12 mouse cellular contexts compared by ENCODE assay signal in genomic region chr9:88366308-88366707, GRCm38 (mm10). TPM values are rescaled to one million over a fixed set of nuclear protein-coding genes. Genes with fewer than 3 reads are reported as not detected.
DNase-seq lines count a peak whose midpoint lies in the region; ATAC-seq and TF ChIP-seq lines count a peak whose summit lies in the region.
"Had no signal": no experiment of that assay in that cellular context is flagged by ENCODE, and none has a peak within 500 bp of the region (broad histone marks: within the 10 kb centered on the region; RNA-seq: fewer than 3 reads in every experiment).

No protein-coding gene starts in this region.

- no peak overlapping the region for H3K4me3 ChIP-seq in cerebellum, adult 2 months (replicated peaks; ENCODE audit: insufficient read depth, low read depth, low read length)
- no peak overlapping the region for H3K4me3 ChIP-seq in liver, adult 2 months (ENCODE audit: insufficient read depth, low read depth, low read length)
- H3K4me3 ChIP-seq in liver, embryonic 12.5 days: no peak overlapping the region
- H3K4me3 ChIP-seq: erythroblast, embryonic 14.5 days; gastrocnemius, adult 2 months; heart, embryonic 15.5 days had no signal

- no peak for ATAC-seq in cerebellum, adult (ENCODE audit: insufficient number of reproducible peaks, low FRiP score, low TSS enrichment)
- no peak for ATAC-seq in liver, embryonic 12.5 days

- peaks cover 13% of the 10 kb centered on the region for H3K4me1 ChIP-seq in cerebellum, adult 2 months (ENCODE audit: control insufficient read depth, insufficient read depth, low read length)
- peaks cover 7% of the 10 kb centered on the region for H3K4me1 ChIP-seq in liver, adult 2 months (ENCODE audit: control insufficient read depth, insufficient read depth, low read length)
- H3K4me1 ChIP-seq in liver, embryonic 12.5 days: peaks cover 19% of the 10 kb centered on the region

- TF ChIP-seq CTCF in cerebellum, adult 2 months (IDR thresholded peaks at IDR 0.05; ENCODE audit: borderline replicate concordance, insufficient read depth, low read depth, low read length): peak; percentile 25; the same call in 1 of the 2 replicates
- peak; percentile 24; the same call in 1 of the 2 replicates for TF ChIP-seq CTCF in liver, adult 2 months (IDR thresholded peaks at IDR 0.05; ENCODE audit: low read depth, low read length)

- H3K27me3 ChIP-seq in cerebellum, adult 2 months (ENCODE audit: control insufficient read depth, insufficient read depth, low read length): no peaks in the 10 kb centered on the region
- no peaks in the 10 kb centered on the region for H3K27me3 ChIP-seq in liver, adult 2 months (ENCODE audit: control insufficient read depth, insufficient read depth, low read length)
- H3K27me3 ChIP-seq in liver, embryonic 12.5 days (replicated peaks): no peaks in the 10 kb centered on the region
- H3K27me3 ChIP-seq: heart, embryonic 15.5 days had no signal

- no peak overlapping the region for H3K27ac ChIP-seq in cerebellum, adult 2 months (ENCODE audit: insufficient read depth, low read length)
- H3K27ac ChIP-seq in liver, adult 2 months (replicated peaks; ENCODE audit: insufficient read depth, low read depth, low read length): no peak overlapping the region
- no peak overlapping the region for H3K27ac ChIP-seq in liver, embryonic 12.5 days
- H3K27ac ChIP-seq: gastrocnemius, adult 2 months; heart, embryonic 15.5 days had no signal

- no peaks in the 10 kb centered on the region for H3K9me3 ChIP-seq in liver, embryonic 12.5 days (replicated peaks)
- H3K9me3 ChIP-seq: heart, embryonic 15.5 days had no signal

- H3K36me3 ChIP-seq in liver, adult 2 months (ENCODE audit: control insufficient read depth, insufficient read depth, low read length): no peaks in the 10 kb centered on the region; the same call in 1 of the 2 replicates
- H3K36me3 ChIP-seq in liver, embryonic 12.5 days: no peaks in the 10 kb centered on the region

- WGBS in cerebellum, adult 2 months: 93% methylated on average over 4 of the region's 4 CpGs
- 83% methylated on average over 4 of the region's 4 CpGs for WGBS in liver, adult 2 months
- WGBS in liver, embryonic 12.5 days (ENCODE audit: insufficient replicate concordance): 68% methylated on average over 4 of the region's 4 CpGs

- no peak for DNase-seq in cerebellum, adult 2 months
- DNase-seq in liver, adult 2 months (ENCODE audit: extremely low read depth, low read depth, low spot score): no peak
- peak; percentile 53 for DNase-seq in T-cell, adult 2 months (ENCODE audit: low spot score)
- peak; percentile 36 to 64 for DNase-seq in thymus, adult 18-20 months
- no peak for DNase-seq in embryo, embryonic 10.5 days (ENCODE audit: low spot score)
- no peak for DNase-seq in embryo, embryonic 9.5 days (ENCODE audit: extremely low spot score)
- DNase-seq: gastrocnemius, adult 2 months; layer of hippocampus, postnatal 36 days had no signal

- H3K9ac ChIP-seq in liver, adult 2 months (ENCODE audit: low read depth, low read length): no peak overlapping the region
- H3K9ac ChIP-seq in liver, embryonic 12.5 days: no peak overlapping the region
- H3K9ac ChIP-seq: heart, embryonic 15.5 days had no signal

- TF ChIP-seq POLR2A in cerebellum, adult 2 months (IDR thresholded peaks at IDR 0.05; ENCODE audit: borderline replicate concordance, insufficient read depth, low read length): no peak
- TF ChIP-seq POLR2A in liver, adult 2 months (IDR thresholded peaks at IDR 0.05; ENCODE audit: extremely low read depth, insufficient read depth, low read length): no peak

- H3K79me2 ChIP-seq in liver, adult 2 months (ENCODE audit: control insufficient read depth, insufficient read depth, low read length): no peaks in the 10 kb centered on the region

- no peak overlapping the region for H3K4me2 ChIP-seq in liver, embryonic 12.5 days
- H3K4me2 ChIP-seq: heart, embryonic 15.5 days had no signal

RNA-seq across cellular contexts. Expression of gene Nt5e, which starts 39.3 kb away (rescaled TPM):
- 3.8 and 4.6 TPM in 2 replicates for polyA plus RNA-seq in cerebellum, adult 2 months (2012; rRNA removed)
- 41.8 and 42.0 TPM in 2 replicates for total RNA-seq in liver, adult 2 months (2014; rRNA removed)
- polyA plus RNA-seq in liver, adult 2 months (2012; rRNA removed): 24.1 and 25.1 TPM in 2 replicates
- 6.3 and 6.7 TPM in 2 replicates for polyA plus RNA-seq in liver, embryonic 12.5 days (2016; fragmentation: Nextera tagmentation; extraction: Ambion mirVana)
- polyA plus RNA-seq: erythroblast, embryonic 14.5 days had no signal

Comparison
In these comparisons a context has a peak if more than half of its experiments do, and no peak if none do; other contexts are left out.
1. DNase-seq: peak in T-cell, adult 2 months (single experiment) and thymus, adult 18-20 months (2 of 2); none in cerebellum, adult 2 months (0 of 2), liver, adult 2 months (single experiment), embryo, embryonic 10.5 days (single experiment) and embryo, embryonic 9.5 days (single experiment).